Mouse (Mus musculus) cerebellum, adult 2 months (tissue): Measurements from ENCODE around the gene Gm17332.

ENCODE experiments used
- CTCF ChIP-seq: fragments of 200-500 bp; IDR thresholded peaks from 2 replicates; pipeline ENCODE4 v1.5.1; 2011; ENCODE audit warnings: low read depth, mild to moderate bottlenecking, control low read depth, low read length, moderate library complexity, borderline replicate concordance; ENCODE audit not compliant: insufficient read depth
- POLR2A ChIP-seq: fragments of 200-500 bp; IDR thresholded peaks from 2 replicates; pipeline ENCODE4 v1.6.1; 2011; ENCODE audit warnings: low read length, control low read depth, borderline replicate concordance; ENCODE audit not compliant: insufficient read depth

DNA sequence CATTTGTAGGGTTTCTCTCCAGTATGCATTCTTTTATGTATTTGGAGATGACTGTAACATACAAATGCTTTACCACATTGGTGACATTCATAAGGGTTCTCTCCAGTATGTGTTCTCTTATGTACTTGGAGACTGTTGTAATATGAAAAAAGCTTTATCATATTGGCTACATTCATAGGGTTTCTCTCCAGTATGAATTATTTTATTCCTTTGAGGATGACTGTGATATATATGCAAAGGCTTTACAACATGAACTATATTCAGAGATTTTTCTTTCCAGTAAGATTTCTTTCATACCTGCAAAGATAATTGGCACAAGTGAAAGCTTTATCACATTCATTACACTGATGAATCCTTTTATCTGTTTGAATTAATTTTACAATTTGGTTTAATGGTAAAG is at the start of gene Gm17332:
- no peak for TF ChIP-seq CTCF
- TF ChIP-seq POLR2A = no peak
